Mouse (Mus musculus): ENCODE measurements around the gene Spsb4. TPM values are rescaled to one million over a fixed set of nuclear protein-coding genes. Genes with fewer than 3 reads are reported as not detected.

Spsb4 gene
- total RNA-seq, 2 experiments from 2014 or later, result 5.6 to 10.5 TPM

- intact Hi-C loops (cut with DNase I), result loop anchor here (1.0 to 5.0 kb wide), 4 partner anchors 44 to 246 kb away; partner anchors contain the start of gene Spsb4
- DNase-seq (ENCODE audit: low spot score), result peak; percentile 71
These were observed 101.8 kb downstream of the Spsb4 start for GRCm38 (mm10) chr9:96916620-96917538.

GRCm38 (mm10) chr9:96916076-96916475 is 102.6 kb downstream of the Spsb4 start:
- intact Hi-C loops (cut with DNase I), result loop anchor here (1.0 to 5.0 kb wide), 4 partner anchors 45 to 247 kb away; partner anchors contain the start of gene Spsb4
- DNase-seq (ENCODE audit: low spot score), result no peak

- intact Hi-C loops (cut with DNase I), result loop anchor here (5.0 kb wide), 1 partner anchor 102 kb away; the partner anchor contains the start of gene Spsb4
- no peak for DNase-seq (ENCODE audit: low spot score)
These were observed 103.8 kb downstream of the Spsb4 start for GRCm38 (mm10) chr9:96914851-96915250.

DNA sequence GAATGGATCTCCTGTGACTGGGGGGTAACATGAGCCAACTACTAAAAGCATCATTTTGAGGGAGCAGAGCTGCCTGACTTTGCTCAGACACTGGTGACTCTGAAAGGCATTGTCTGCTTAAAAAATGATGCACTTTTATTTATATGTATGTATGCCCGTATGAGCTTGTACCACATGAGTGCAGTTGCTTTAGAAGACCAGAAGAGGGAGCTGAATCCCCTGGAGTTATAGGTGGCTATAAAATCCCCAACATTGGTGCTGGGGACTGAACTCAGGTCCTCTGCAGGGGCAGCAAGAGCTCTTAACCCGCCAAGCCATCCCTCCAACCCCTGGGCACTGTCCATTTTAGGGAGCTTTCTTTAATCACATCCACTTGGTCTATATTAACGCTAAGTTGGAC is 104.6 kb downstream of the Spsb4 start:
- no peak for DNase-seq (ENCODE audit: low spot score)
- intact Hi-C loops (cut with DNase I), result no loop called here

DNA sequence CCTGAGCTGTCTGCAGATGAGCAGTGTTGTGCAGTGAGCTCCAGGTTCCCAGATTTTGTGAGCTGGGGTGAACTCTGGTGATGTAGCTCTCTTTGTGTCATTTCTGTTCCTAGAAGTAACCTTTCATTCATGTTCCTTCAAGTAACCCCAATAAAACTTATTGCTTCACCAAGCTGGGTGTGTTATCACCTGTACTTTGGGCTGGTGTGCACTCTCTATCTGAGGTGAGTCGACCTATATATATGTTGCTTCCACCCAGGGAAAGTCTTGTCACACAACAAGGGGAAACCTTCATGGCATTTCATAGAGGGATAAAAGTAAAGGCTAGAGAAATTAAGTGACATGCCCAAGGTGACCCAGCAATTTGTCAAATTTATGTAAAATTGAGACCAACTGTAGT is 109.1 kb downstream of the Spsb4 start:
- no peak for DNase-seq (ENCODE audit: low spot score)
- intact Hi-C loops (cut with DNase I), result no loop called here

DNA sequence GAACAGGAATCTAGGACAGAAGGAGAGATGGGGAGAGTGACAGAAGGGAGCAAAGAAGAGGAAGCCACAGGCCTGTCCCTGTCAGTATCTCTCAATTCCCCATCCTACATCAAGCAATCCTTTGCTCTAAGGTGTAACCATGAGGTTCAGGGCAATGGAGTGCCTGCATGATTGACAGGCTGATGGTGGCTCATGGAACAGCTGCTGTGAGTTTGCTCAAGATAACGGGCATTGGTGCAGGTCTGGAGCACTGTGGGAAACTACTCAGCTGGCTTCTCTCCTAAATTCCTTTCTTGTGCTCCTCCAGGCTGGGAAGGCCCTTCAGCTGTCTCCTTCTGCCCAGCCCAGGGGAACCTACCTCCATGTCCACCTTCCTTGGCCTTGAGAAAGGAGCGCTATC is 109.9 kb downstream of the Spsb4 start:
- intact Hi-C loops (cut with DNase I), result no loop called here
- no peak for DNase-seq (ENCODE audit: low spot score)

GRCm38 (mm10) chr9:96904360-96905355 is 114.0 kb downstream of the Spsb4 start:
- intact Hi-C loops (cut with DNase I), result no loop called here
- DNase-seq (ENCODE audit: low spot score), result no peak

DNA sequence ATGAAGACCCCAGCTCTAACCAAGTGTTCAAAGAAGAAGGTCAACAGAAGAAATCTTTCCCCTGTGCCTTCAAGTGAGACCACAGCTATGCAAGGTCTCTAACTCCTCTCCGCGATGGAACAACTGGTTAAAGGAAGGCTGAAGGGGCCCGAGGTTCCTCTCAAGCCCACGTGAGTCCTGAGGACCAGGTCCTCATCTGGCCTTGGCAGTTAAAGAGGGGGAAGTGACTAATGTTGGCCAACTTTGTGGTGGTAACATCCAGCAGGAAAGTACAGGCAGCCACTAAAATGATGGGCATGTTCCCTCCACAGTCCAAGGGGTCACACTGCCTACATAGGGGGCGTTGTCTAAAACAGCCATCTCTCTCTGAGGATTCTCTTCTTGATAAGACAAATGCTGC is 118.9 kb downstream of the Spsb4 start:
- intact Hi-C loops (cut with DNase I), result no loop called here
- no peak for DNase-seq (ENCODE audit: low spot score)

DNA sequence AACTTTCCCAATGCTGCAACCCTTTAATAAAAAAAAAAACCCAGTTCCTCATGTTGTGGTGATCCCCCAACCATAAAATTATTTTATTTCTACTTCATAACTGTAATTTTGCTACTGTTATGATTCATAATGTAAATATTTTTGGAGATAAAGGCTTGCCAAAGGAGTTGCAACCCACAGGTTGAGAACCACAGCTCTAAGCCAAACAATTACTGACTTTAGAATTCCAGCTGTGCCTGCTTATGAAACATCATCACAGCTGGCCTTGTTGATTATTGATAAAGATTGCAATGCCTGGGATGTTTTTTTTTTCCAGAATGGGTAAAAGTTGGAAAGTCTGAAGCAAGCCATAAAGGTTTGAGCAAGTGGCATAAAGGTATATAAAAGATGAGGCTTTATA is 119.6 kb downstream of the Spsb4 start:
- intact Hi-C loops (cut with DNase I), result no loop called here
- no peak for DNase-seq (ENCODE audit: low spot score)

DNA sequence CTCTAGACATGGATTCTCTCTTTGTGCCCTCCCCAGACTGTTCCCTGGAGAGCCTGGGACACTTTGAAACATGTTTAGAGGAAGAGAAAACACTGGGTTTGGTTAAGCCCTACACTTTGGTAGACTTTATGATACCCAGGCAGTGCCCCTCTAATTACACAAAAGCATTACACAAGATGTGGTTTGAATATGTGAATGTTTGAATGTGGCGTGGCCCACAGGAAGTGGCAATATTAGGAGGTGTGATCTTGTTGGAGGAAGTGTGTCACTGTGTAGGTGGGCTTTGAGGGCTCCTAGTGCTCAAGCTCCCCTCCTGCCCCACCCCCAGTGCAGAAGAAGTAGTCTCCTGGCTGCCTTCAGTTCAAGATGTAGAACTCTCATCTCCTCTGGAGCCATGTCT is 122.0 kb downstream of the Spsb4 start:
- DNase-seq (ENCODE audit: low spot score), result no peak
- intact Hi-C loops (cut with DNase I), result no loop called here

DNA sequence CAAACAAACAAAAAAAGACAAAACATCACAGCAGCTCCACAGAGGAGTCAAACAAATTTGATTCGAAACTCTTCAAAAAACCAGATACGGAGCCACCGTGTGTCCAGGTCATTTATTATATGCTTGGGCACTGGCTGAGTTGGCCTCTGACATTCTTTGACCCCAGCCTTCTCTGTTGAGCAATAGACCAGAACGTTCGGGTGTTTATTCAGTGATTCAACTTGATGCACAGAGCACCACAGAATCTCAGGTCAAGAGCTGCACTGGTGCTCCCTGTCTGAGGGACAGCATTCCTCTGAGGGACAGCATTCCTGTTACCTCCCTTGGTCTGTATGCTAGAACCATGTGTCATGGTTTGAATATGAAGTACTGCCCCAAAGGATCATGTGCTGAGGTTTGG is 125.1 kb downstream of the Spsb4 start:
- DNase-seq (ENCODE audit: low spot score), result no peak
- intact Hi-C loops (cut with DNase I), result no loop called here

Other genes starting within 250 kb of the Spsb4 start
- gene Pxylp1, start 126.2 kb downstream of the Spsb4 start, total RNA-seq (2021), result 10 to 100 TPM; 17.4 to 24.9 TPM
- gene Slc25a36, start 92.3 kb upstream of the Spsb4 start, total RNA-seq (2021), result 10 to 100 TPM; 38.8 to 42.5 TPM

Measured in heart, postnatal 25 days (tissue).